ENCODE assay signal across 27 mouse cellular contexts in genomic region chr5:92774419-92774818, GRCm38 (mm10).
DNase-seq lines count a peak whose midpoint lies in the region; ATAC-seq and TF ChIP-seq lines count a peak whose summit lies in the region.
"Had no signal": no experiment of that assay in that cellular context is flagged by ENCODE, and none has a peak within 500 bp of the region (broad histone marks: within the 10 kb centered on the region; RNA-seq: fewer than 3 reads in every experiment).

No protein-coding gene starts in this region.

- H3K36me3 ChIP-seq in heart, embryonic 13.5 days: no peaks in the 10 kb centered on the region
- H3K36me3 ChIP-seq in stomach, postnatal 0 days (ENCODE audit: control insufficient read depth, insufficient read depth, low read length): no peaks in the 10 kb centered on the region
- H3K36me3 ChIP-seq: embryonic facial prominence, embryonic 13.5 days; forebrain, embryonic 12.5 days; limb, embryonic 12.5 days had no signal

- H3K4me1 ChIP-seq in heart, embryonic 13.5 days: peaks cover 25% of the 10 kb centered on the region
- H3K4me1 ChIP-seq in stomach, postnatal 0 days (replicated peaks; ENCODE audit: control insufficient read depth, insufficient read depth): no peaks in the 10 kb centered on the region
- H3K4me1 ChIP-seq: embryonic facial prominence, embryonic 13.5 days; forebrain, embryonic 12.5 days; limb, embryonic 12.5 days had no signal

- DNase-seq in heart, postnatal 25 days (ENCODE audit: low spot score): no peak
- peak; percentile 6 for DNase-seq in left cerebral cortex, adult 11 months (ENCODE audit: low spot score)
- no peak for DNase-seq in left cerebral cortex, adult 8-10 months (ENCODE audit: low spot score in 2 of 2)
- DNase-seq in brain, adult 2 months (ENCODE audit: low read depth, low spot score): peak; percentile 70
- no peak for DNase-seq in stomach, postnatal 0 days (ENCODE audit: low spot score)
- DNase-seq in natural killer cell, adult 2 months (ENCODE audit: low spot score in 2 of 2): no peak
- DNase-seq: adrenal gland, postnatal 14 days; cerebellum, adult 8-10 months; cerebellum, postnatal 36 days; embryo, embryonic 11 days; gastrocnemius, postnatal 25 days; kidney, postnatal 25 days; liver, postnatal 0 days; right cerebral cortex, adult 18-20 months; thymus, postnatal 25 days had no signal

- peaks cover 1% of the 10 kb centered on the region; the same call in 1 of the 2 replicates for H3K9me3 ChIP-seq in heart, embryonic 13.5 days
- H3K9me3 ChIP-seq in stomach, postnatal 0 days (ENCODE audit: control insufficient read depth, low read length): no peaks in the 10 kb centered on the region
- H3K9me3 ChIP-seq: embryonic facial prominence, embryonic 13.5 days; forebrain, embryonic 12.5 days had no signal

- TF ChIP-seq CTCF in stomach, postnatal 0 days (IDR thresholded peaks at IDR 0.05; ENCODE audit: low read depth): no peak

- no peak for ATAC-seq in heart, embryonic 13.5 days (ENCODE audit: extremely low read depth, insufficient number of reproducible peaks, low FRiP score, low TSS enrichment)
- peak; percentile 56; the same call in 1 of the 2 replicates for ATAC-seq in stomach, postnatal 0 days (ENCODE audit: low FRiP score, low TSS enrichment)
- ATAC-seq: hindbrain, embryonic 16.5 days; liver, postnatal 0 days; midbrain, embryonic 16.5 days had no signal

- H3K4me2 ChIP-seq in heart, embryonic 13.5 days: no peak overlapping the region
- no peak overlapping the region for H3K4me2 ChIP-seq in stomach, postnatal 0 days (replicated peaks; ENCODE audit: low read depth)
- H3K4me2 ChIP-seq: embryonic facial prominence, embryonic 13.5 days; forebrain, embryonic 12.5 days; limb, embryonic 12.5 days; liver, embryonic 11.5 days had no signal

- no peak for TF ChIP-seq EP300 in stomach, postnatal 0 days (optimal IDR thresholded peaks at IDR 0.05)

- H3K27me3 ChIP-seq in heart, embryonic 13.5 days (replicated peaks): no peaks in the 10 kb centered on the region
- H3K27me3 ChIP-seq in stomach, postnatal 0 days (ENCODE audit: control insufficient read depth, insufficient read depth, low read length): no peaks in the 10 kb centered on the region
- H3K27me3 ChIP-seq: embryonic facial prominence, embryonic 13.5 days; forebrain, embryonic 12.5 days; limb, embryonic 12.5 days had no signal

- H3K9ac ChIP-seq in heart, embryonic 13.5 days: 0 out of 2 replicates have a peak overlapping the region, but pooled peaks have one; percentile 7
- no peak overlapping the region for H3K9ac ChIP-seq in stomach, postnatal 0 days (ENCODE audit: low read length)
- H3K9ac ChIP-seq: embryonic facial prominence, embryonic 13.5 days; forebrain, embryonic 12.5 days; limb, embryonic 12.5 days; liver, postnatal 0 days had no signal

- no peak overlapping the region for H3K4me3 ChIP-seq in heart, embryonic 13.5 days
- no peak overlapping the region for H3K4me3 ChIP-seq in stomach, postnatal 0 days (ENCODE audit: low read depth, low read length)
- H3K4me3 ChIP-seq: embryonic facial prominence, embryonic 13.5 days; erythroblast, embryonic 14.5 days; forebrain, embryonic 12.5 days; hindbrain, embryonic 10.5 days; layer of hippocampus, adult 2 months; limb, embryonic 12.5 days; myocyte had no signal

- H3K27ac ChIP-seq in heart, embryonic 13.5 days (replicated peaks): peak overlapping the region; percentile 64
- no peak overlapping the region for H3K27ac ChIP-seq in stomach, postnatal 0 days (replicated peaks)
- H3K27ac ChIP-seq: embryonic facial prominence, embryonic 13.5 days; forebrain, embryonic 12.5 days; hindbrain, embryonic 10.5 days; layer of hippocampus, adult 2 months; limb, embryonic 12.5 days; macrophage had no signal

- intact Hi-C loops in heart, postnatal 25 days (cut with DNase I): no loop called here

- WGBS in heart, embryonic 13.5 days: 24% methylated on average over 2 of the region's 2 CpGs
- WGBS in stomach, postnatal 0 days: 45% methylated on average over 2 of the region's 2 CpGs

Comparison
In these comparisons a context has a peak if more than half of its experiments do, and no peak if none do; other contexts are left out.
1. DNase-seq: peak in left cerebral cortex, adult 11 months (single experiment) and brain, adult 2 months (single experiment); none in heart, postnatal 25 days (single experiment), left cerebral cortex, adult 8-10 months (0 of 2), stomach, postnatal 0 days (single experiment) and natural killer cell, adult 2 months (0 of 2).